Mouse (Mus musculus) myocyte (in vitro differentiated cells): ENCODE data around the gene Foxg1. TPM values are rescaled to one million over a fixed set of nuclear protein-coding genes. Genes with fewer than 3 reads are reported as not detected.

Experiments
- H3K27me3 ChIP-seq: one replicate; pipeline ENCODE4 v1.6.1; 2011; ENCODE audit not compliant: control insufficient read depth, insufficient read depth, insufficient read length
- H3K36me3 ChIP-seq: one replicate; pipeline ENCODE4 v1.6.1; 2011; ENCODE audit not compliant: control insufficient read depth, insufficient read depth
- H3K4me2 ChIP-seq: one replicate; pipeline ENCODE4 v1.6.1; 2011; ENCODE audit warnings: low read depth, control low read depth
- H3K4me3 ChIP-seq: one replicate; pipeline ENCODE4 v1.5.1; 2011; ENCODE audit warnings: mild to moderate bottlenecking, control low read depth, moderate library complexity
- H3K79me2 ChIP-seq: one replicate; pipeline ENCODE4 v1.6.1; 2011; ENCODE audit not compliant: control insufficient read depth, insufficient read depth
- H3ac ChIP-seq: one replicate; pipeline ENCODE4 v1.6.1; 2011; ENCODE audit not compliant: control insufficient read depth, insufficient read length
- CEBPB ChIP-seq: IDR thresholded peaks from 2 replicates; pipeline ENCODE4 v1.6.1; 2011; ENCODE audit warnings: mild to moderate bottlenecking, moderate library complexity; ENCODE audit not compliant: poor library complexity, insufficient read depth, severe bottlenecking
- E2F4 ChIP-seq: IDR thresholded peaks from one replicate; pipeline ENCODE4 v1.6.1; 2011; ENCODE audit warnings: mild to moderate bottlenecking, control low read depth, moderate library complexity; ENCODE audit not compliant: insufficient read depth
- MAX ChIP-seq: IDR thresholded peaks from one replicate; pipeline ENCODE4 v1.6.1; 2011; ENCODE audit warnings: low read depth, mild to moderate bottlenecking, control low read depth
- MYOD1 ChIP-seq, 3 experiments: IDR thresholded peaks; one replicate each; pipeline ENCODE4 v1.6.1; 2011; ENCODE audit warnings: control low read depth in 2 of 3, low read depth in 2 of 3, mild to moderate bottlenecking in 2 of 3, moderate library complexity in 1 of 3; ENCODE audit not compliant: insufficient read length in 2 of 3, control insufficient read depth in 1 of 3
- MYOG ChIP-seq, 3 experiments: IDR thresholded peaks; one replicate each; pipeline ENCODE4 v1.6.1; 2011; ENCODE audit warnings: control low read depth in 2 of 3, low read depth in 2 of 3, mild to moderate bottlenecking in 2 of 3; ENCODE audit not compliant: insufficient read length in 2 of 3, control insufficient read depth in 1 of 3, insufficient read depth in 1 of 3
- POLR2A ChIP-seq: IDR thresholded peaks from one replicate; pipeline ENCODE4 v1.6.1; 2011; ENCODE audit warnings: low read depth, mild to moderate bottlenecking, control low read depth, moderate library complexity; ENCODE audit not compliant: insufficient read length
- POLR2AphosphoS2 ChIP-seq: IDR thresholded peaks from one replicate; pipeline ENCODE4 v1.6.1; 2011; ENCODE audit warnings: low read depth, control low read depth; ENCODE audit not compliant: insufficient read length
- REST ChIP-seq: IDR thresholded peaks from one replicate; pipeline ENCODE4 v1.6.1; 2011; ENCODE audit warnings: mild to moderate bottlenecking, control low read depth, moderate library complexity; ENCODE audit not compliant: insufficient read depth, insufficient read length
- SRF ChIP-seq: IDR thresholded peaks from one replicate; pipeline ENCODE4 v1.6.1; 2011; ENCODE audit warnings: low read depth; ENCODE audit not compliant: control insufficient read depth, insufficient read length
- TCF12 ChIP-seq: IDR thresholded peaks from one replicate; pipeline ENCODE4 v1.6.1; 2011; ENCODE audit warnings: mild to moderate bottlenecking, control low read depth; ENCODE audit not compliant: poor library complexity, insufficient read depth, severe bottlenecking
- TCF3 ChIP-seq: IDR thresholded peaks from one replicate; pipeline ENCODE4 v1.6.1; 2011; ENCODE audit warnings: low read depth, control low read depth; ENCODE audit not compliant: insufficient read length
- USF1 ChIP-seq: IDR thresholded peaks from one replicate; pipeline ENCODE4 v1.6.1; 2011; ENCODE audit warnings: low read depth, mild to moderate bottlenecking, control low read depth, moderate library complexity
- polyA plus RNA-seq: library from polyadenylated mRNA; unstranded; fragments of >200 nt; fragmentation: generic; extraction: Trizol; gene quantifications from one replicate; pipeline ENCODE4 v1.2.1, GENCODE M21; 2012; ENCODE audit warnings: missing spikeins

Foxg1 gene
- polyA plus RNA-seq, 1 experiment: not detected

DNA sequence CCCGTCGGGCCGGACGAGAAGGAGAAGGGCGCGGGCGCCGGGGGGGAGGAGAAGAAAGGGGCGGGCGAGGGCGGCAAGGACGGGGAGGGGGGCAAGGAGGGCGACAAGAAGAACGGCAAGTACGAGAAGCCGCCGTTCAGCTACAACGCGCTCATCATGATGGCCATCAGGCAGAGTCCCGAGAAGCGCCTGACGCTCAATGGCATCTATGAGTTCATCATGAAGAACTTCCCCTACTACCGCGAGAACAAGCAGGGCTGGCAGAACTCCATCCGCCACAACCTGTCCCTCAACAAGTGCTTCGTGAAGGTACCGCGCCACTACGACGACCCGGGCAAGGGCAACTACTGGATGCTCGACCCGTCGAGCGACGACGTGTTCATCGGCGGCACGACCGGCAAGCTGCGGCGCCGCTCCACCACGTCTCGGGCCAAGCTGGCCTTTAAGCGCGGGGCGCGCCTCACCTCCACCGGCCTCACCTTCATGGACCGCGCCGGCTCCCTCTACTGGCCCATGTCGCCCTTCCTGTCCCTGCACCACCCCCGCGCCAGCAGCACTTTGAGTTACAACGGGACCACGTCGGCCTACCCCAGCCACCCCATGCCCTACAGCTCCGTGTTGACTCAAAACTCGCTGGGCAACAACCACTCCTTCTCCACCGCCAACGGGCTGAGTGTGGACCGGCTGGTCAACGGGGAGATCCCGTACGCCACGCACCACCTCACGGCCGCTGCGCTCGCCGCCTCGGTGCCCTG lies 2.6 kb downstream of the Foxg1 start, which contains the start of gene Gm43517:
Gene Gm43517 (plus strand): TSS at position 299 of the 755 bp plus-strand sequence.
- no peak within 1 kb of the TSS for H3K4me3 ChIP-seq
- no peak within 1 kb of the TSS for H3ac ChIP-seq
- H3K27me3 ChIP-seq: no peaks in the 10 kb centered on the region
- no peaks in the 10 kb centered on the region for H3K36me3 ChIP-seq
- no peak within 1 kb of the TSS for H3K4me2 ChIP-seq
- TF ChIP-seq REST (no peak), MAX (no peak), TCF3 (no peak), MYOG (IDR thresholded peaks at IDR 0.05; ENCODE audit: control insufficient read depth in 1 of 3, insufficient read depth in 1 of 3, insufficient read length in 2 of 3, low read depth in 2 of 3) (no peak), E2F4 (no peak), USF1 (no peak), TCF12 (no peak), MYOD1 (IDR thresholded peaks at IDR 0.05; ENCODE audit: control insufficient read depth in 1 of 3, insufficient read length in 2 of 3, low read depth in 2 of 3) (no peak), SRF (no peak), POLR2A (no peak), POLR2AphosphoS2 (no peak)
- H3K79me2 ChIP-seq: no peaks in the 10 kb centered on the region

DNA sequence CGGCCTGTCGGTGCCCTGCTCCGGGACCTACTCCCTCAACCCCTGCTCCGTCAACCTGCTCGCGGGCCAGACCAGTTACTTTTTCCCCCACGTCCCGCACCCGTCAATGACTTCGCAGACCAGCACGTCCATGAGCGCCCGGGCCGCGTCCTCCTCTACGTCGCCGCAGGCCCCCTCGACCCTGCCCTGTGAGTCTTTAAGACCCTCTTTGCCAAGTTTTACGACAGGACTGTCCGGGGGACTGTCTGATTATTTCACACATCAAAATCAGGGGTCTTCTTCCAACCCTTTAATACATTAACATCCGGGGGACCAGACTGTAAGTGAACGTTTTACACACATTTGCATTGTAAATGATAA lies 3.2 kb downstream of the Foxg1 start:
- Histone ChIP-seq H3K4me2 (no peak overlapping the region), H3ac (no peak overlapping the region), H3K27me3 (no peaks in the 10 kb centered on the region), H3K79me2 (no peaks in the 10 kb centered on the region), H3K4me3 (no peak overlapping the region), H3K36me3 (no peaks in the 10 kb centered on the region)
- TF ChIP-seq USF1 (no peak), CEBPB (no peak), MAX (no peak), REST (no peak)

DNA sequence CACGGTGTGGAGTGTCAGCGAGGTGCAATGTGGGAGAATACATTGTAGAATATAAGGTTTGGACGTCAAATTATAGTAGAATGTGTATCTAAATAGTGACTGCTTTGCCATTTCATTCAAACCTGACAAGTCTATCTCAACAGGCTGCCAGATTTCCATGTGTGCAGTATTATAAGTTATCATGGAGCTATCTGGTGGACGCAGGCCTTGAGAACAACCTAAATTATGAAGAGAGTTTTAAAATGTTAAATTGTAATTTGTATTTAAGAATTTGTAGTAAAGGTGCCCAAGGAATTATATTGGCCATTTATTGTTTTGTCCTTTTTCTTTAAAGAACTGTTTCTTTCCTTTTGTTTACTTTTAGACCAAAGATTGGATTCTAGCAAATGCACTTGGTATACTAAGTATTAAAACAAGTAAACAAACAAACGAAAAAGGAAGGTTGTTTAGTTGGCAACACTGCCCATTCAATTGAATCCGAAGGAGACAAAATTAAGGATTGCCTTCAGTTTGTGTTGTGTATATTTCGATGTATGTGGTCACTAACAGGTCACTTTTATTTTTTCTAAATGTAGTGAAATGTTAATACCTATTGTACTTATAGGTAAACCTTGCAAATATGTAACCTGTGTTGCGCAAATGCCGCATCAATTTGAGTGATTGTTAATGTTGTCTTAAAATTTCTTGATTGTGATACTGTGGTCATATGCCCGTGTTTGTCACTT lies 3.8 kb downstream of the Foxg1 start:
- Histone ChIP-seq H3K27me3 (peaks cover under 1% of the 10 kb centered on the region), H3K4me2 (no peak overlapping the region), H3ac (no peak overlapping the region), H3K4me3 (no peak overlapping the region), H3K36me3 (no peaks in the 10 kb centered on the region), H3K79me2 (no peaks in the 10 kb centered on the region)
- no peak for TF ChIP-seq SRF
- no peak for TF ChIP-seq USF1
- no peak for TF ChIP-seq E2F4
- TF ChIP-seq MAX: no peak
- TF ChIP-seq MYOD1 (IDR thresholded peaks at IDR 0.05; ENCODE audit: control insufficient read depth in 1 of 3, insufficient read length in 2 of 3, low read depth in 2 of 3): no peak
- no peak for TF ChIP-seq TCF3
- TF ChIP-seq POLR2A: no peak
- TF ChIP-seq TCF12: no peak
- TF ChIP-seq MYOG (IDR thresholded peaks at IDR 0.05; ENCODE audit: control insufficient read depth in 1 of 3, insufficient read depth in 1 of 3, insufficient read length in 2 of 3, low read depth in 2 of 3): no peak
- no peak for TF ChIP-seq REST
- no peak for TF ChIP-seq POLR2AphosphoS2
- TF ChIP-seq CEBPB: no peak

DNA sequence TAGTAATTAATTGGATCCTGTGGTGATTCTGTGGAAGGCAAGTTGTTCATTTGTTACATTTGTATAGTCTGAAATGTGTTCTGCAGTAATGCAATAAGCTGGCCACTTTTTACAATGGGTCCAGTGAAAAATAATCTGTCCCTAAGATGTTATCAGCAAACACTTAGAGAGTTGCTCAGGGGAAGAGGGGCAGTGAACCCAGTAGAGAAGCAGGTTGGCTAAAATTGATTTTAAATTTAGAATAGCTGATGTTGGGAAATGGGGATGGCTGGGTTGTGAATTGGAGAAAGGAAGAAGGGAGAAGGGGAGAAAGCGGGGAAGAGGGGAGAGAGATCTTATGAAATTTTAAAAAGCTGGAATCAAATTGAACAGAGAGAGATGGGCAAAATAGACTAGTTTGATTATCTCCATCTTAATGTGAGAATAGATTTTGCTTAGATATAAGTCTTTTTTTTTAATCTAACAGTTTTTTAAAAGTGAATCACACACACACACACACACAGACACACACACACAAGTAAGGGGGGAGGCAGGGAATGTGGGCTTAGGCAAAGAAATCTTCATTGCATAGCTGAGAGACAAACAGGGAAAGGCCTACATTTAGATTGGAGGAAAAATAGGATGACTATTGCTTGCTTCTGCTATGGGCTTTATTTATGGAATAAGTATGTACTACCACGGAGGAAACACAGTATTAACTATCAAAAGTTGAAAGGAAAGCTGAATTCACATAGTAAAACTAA lies 5.6 kb downstream of the Foxg1 start:
- H3K27me3 ChIP-seq: peaks cover 5% of the 10 kb centered on the region
- no peak for TF ChIP-seq REST
- no peak for TF ChIP-seq POLR2A
- no peak for TF ChIP-seq TCF12
- no peak for TF ChIP-seq E2F4
- no peak for TF ChIP-seq POLR2AphosphoS2
- TF ChIP-seq MYOG (IDR thresholded peaks at IDR 0.05; ENCODE audit: control insufficient read depth in 1 of 3, insufficient read depth in 1 of 3, insufficient read length in 2 of 3, low read depth in 2 of 3): no peak
- no peak for TF ChIP-seq SRF
- TF ChIP-seq MAX: no peak
- no peak for TF ChIP-seq MYOD1 (IDR thresholded peaks at IDR 0.05; ENCODE audit: control insufficient read depth in 1 of 3, insufficient read length in 2 of 3, low read depth in 2 of 3)
- no peak for TF ChIP-seq CEBPB
- TF ChIP-seq TCF3: no peak
- no peak for TF ChIP-seq USF1
- no peak overlapping the region for H3K4me3 ChIP-seq
- H3K36me3 ChIP-seq: no peaks in the 10 kb centered on the region
- H3K79me2 ChIP-seq: no peaks in the 10 kb centered on the region
- H3K4me2 ChIP-seq: no peak overlapping the region
- H3ac ChIP-seq: no peak overlapping the region
